Mouse (Mus musculus): ENCODE data around the gene Ppa2. TPM values are rescaled to one million over a fixed set of nuclear protein-coding genes. Genes with fewer than 3 reads are reported as not detected.

The Ppa2 gene
- total and polyA plus RNA-seq, 3 experiments = 33.6 to 36.3 TPM; not detected in 1

- Histone ChIP-seq H3K27me3 (ENCODE audit: control insufficient read depth in 1 of 2, insufficient read depth in 2 of 2, low read length in 2 of 2) (no peaks in the 10 kb centered on the region), H3K9me3 (replicated peaks; ENCODE audit: insufficient read depth, low read length) (no peaks in the 10 kb centered on the region), H3K79me2 (ENCODE audit: control insufficient read depth, insufficient read depth, low read length, poor library complexity) (no peaks in the 10 kb centered on the region), H3K4me1 (ENCODE audit: control insufficient read depth in 1 of 2, insufficient read depth in 2 of 2, low read length in 2 of 2) (no peaks in the 10 kb centered on the region), H3K36me3 (ENCODE audit: control insufficient read depth in 1 of 2, insufficient read depth in 2 of 2, low read length in 2 of 2) (no peaks in the 10 kb centered on the region; a peak in 1 of 4 replicates), H3K4me3 (ENCODE audit: control insufficient read depth in 1 of 2, insufficient read depth in 1 of 2, low read depth in 2 of 2, low read length in 2 of 2) (no peak overlapping the region), H3K9ac (ENCODE audit: control insufficient read depth, low read depth, low read length, poor library complexity, severe bottlenecking) (no peak overlapping the region), H3K27ac (ENCODE audit: control insufficient read depth, low read depth, low read length) (no peak overlapping the region)
- DNase-seq (ENCODE audit: low read depth, low spot score) = no peak
- no peak for TF ChIP-seq MYC (IDR thresholded peaks at IDR 0.05; ENCODE audit: low read depth, low read length)
- no peak for TF ChIP-seq SMC3 (IDR thresholded peaks at IDR 0.05; ENCODE audit: low read depth, low read length)
- no peak for TF ChIP-seq MAZ (IDR thresholded peaks at IDR 0.05; ENCODE audit: low read depth, low read length)
- no peak for TF ChIP-seq MAFK (IDR thresholded peaks at IDR 0.05; ENCODE audit: borderline replicate concordance, low read depth, low read length)
- TF ChIP-seq CHD2 (IDR thresholded peaks at IDR 0.05; ENCODE audit: low read length) = no peak
- no peak for TF ChIP-seq BHLHE40 (IDR thresholded peaks at IDR 0.05; ENCODE audit: borderline replicate concordance, low read depth, low read length)
- no peak for TF ChIP-seq UBTF (IDR thresholded peaks at IDR 0.05; ENCODE audit: borderline replicate concordance, insufficient read depth, low read depth, low read length)
- no peak for TF ChIP-seq USF1 (IDR thresholded peaks at IDR 0.05; ENCODE audit: low read depth, low read length)
- TF ChIP-seq NELFE (IDR thresholded peaks at IDR 0.05; ENCODE audit: low read depth, low read length) = no peak
Measured at GRCm38 (mm10) chr3:133325135-133325534, 15.2 kb downstream of the Ppa2 start.

- TF ChIP-seq BHLHE40 (IDR thresholded peaks at IDR 0.05; ENCODE audit: borderline replicate concordance, low read depth, low read length) = no peak
- TF ChIP-seq TBP (IDR thresholded peaks at IDR 0.05; ENCODE audit: low read depth, low read length) = no peak
- peaks cover 0 to 2% of the 10 kb centered on the region in 2 experiments; a peak in 1 of 4 replicates for H3K36me3 ChIP-seq (ENCODE audit: control insufficient read depth in 1 of 2, insufficient read depth in 2 of 2, low read length in 2 of 2)
- no peak overlapping the region for H3K27ac ChIP-seq (ENCODE audit: control insufficient read depth, low read depth, low read length)
- H3K79me2 ChIP-seq (ENCODE audit: control insufficient read depth, insufficient read depth, low read length, poor library complexity) = no peaks in the 10 kb centered on the region
- H3K4me3 ChIP-seq (ENCODE audit: control insufficient read depth in 1 of 2, insufficient read depth in 1 of 2, low read depth in 2 of 2, low read length in 2 of 2) = no peak overlapping the region
- no peaks in the 10 kb centered on the region for H3K4me1 ChIP-seq (ENCODE audit: control insufficient read depth in 1 of 2, insufficient read depth in 2 of 2, low read length in 2 of 2)
- H3K27me3 ChIP-seq (ENCODE audit: control insufficient read depth in 1 of 2, insufficient read depth in 2 of 2, low read length in 2 of 2) = no peaks in the 10 kb centered on the region
- H3K9ac ChIP-seq (ENCODE audit: control insufficient read depth, low read depth, low read length, poor library complexity, severe bottlenecking) = no peak overlapping the region
- no peaks in the 10 kb centered on the region for H3K9me3 ChIP-seq (replicated peaks; ENCODE audit: insufficient read depth, low read length)
- no peak for DNase-seq (ENCODE audit: low read depth, low spot score)
Measured at GRCm38 (mm10) chr3:133328551-133328950, 18.6 kb downstream of the Ppa2 start.

- Histone ChIP-seq H3K27ac (ENCODE audit: control insufficient read depth, low read depth, low read length) (no peak overlapping the region), H3K9ac (ENCODE audit: control insufficient read depth, low read depth, low read length, poor library complexity, severe bottlenecking) (no peak overlapping the region), H3K4me3 (ENCODE audit: control insufficient read depth in 1 of 2, insufficient read depth in 1 of 2, low read depth in 2 of 2, low read length in 2 of 2) (no peak overlapping the region), H3K27me3 (ENCODE audit: control insufficient read depth in 1 of 2, insufficient read depth in 2 of 2, low read length in 2 of 2) (no peaks in the 10 kb centered on the region), H3K9me3 (replicated peaks; ENCODE audit: insufficient read depth, low read length) (no peaks in the 10 kb centered on the region), H3K36me3 (ENCODE audit: control insufficient read depth in 1 of 2, insufficient read depth in 2 of 2, low read length in 2 of 2) (peaks cover 0 to 2% of the 10 kb centered on the region in 2 experiments; a peak in 1 of 4 replicates), H3K4me1 (ENCODE audit: control insufficient read depth in 1 of 2, insufficient read depth in 2 of 2, low read length in 2 of 2) (no peaks in the 10 kb centered on the region), H3K79me2 (ENCODE audit: control insufficient read depth, insufficient read depth, low read length, poor library complexity) (no peaks in the 10 kb centered on the region)
- TF ChIP-seq CHD1 (IDR thresholded peaks at IDR 0.05; ENCODE audit: low read depth, low read length) (no peak), USF2 (IDR thresholded peaks at IDR 0.05; ENCODE audit: borderline replicate concordance in 1 of 2, insufficient read depth in 1 of 2, low read depth in 1 of 2, low read length in 2 of 2) (no peak), POLR2AphosphoS2 (IDR thresholded peaks at IDR 0.05; ENCODE audit: low read length) (no peak), SIN3A (IDR thresholded peaks at IDR 0.05; ENCODE audit: low read length) (no peak), ZC3H11A (IDR thresholded peaks at IDR 0.05; ENCODE audit: low read depth, low read length) (no peak), ZKSCAN1 (IDR thresholded peaks at IDR 0.05; ENCODE audit: low read depth, low read length) (no peak), CTCF (IDR thresholded peaks at IDR 0.05 in 2 of 3, conservative IDR thresholded peaks at IDR 0.05 in 1 of 3; ENCODE audit: control insufficient read depth in 1 of 3, insufficient read depth in 1 of 3, low read depth in 2 of 3, low read length in 3 of 3, poor library complexity in 1 of 3, severe bottlenecking in 1 of 3) (peak; percentile 18 to 39 (median 36); a peak in 4 of 6 replicates), SMC3 (IDR thresholded peaks at IDR 0.05; ENCODE audit: low read depth, low read length) (peak; percentile 41), MAZ (IDR thresholded peaks at IDR 0.05; ENCODE audit: low read depth, low read length) (no peak)
- DNase-seq (ENCODE audit: low read depth, low spot score) = no peak
Measured at GRCm38 (mm10) chr3:133329406-133329805, 19.5 kb downstream of the Ppa2 start.

Data from MEL (cell line).